Mouse (Mus musculus): ENCODE results near the gene Gm20388. TPM values are rescaled to one million over a fixed set of nuclear protein-coding genes. Genes with fewer than 3 reads are reported as not detected.

The Gm20388 gene
- polyA plus RNA-seq, 2 experiments, result 8.5 TPM; not detected in 1

GRCm38 (mm10) chr8:122273152-122273551 is 2362.5 kb downstream of the Gm20388 start:
- peak; percentile 67 for ATAC-seq (ENCODE audit: insufficient read depth)
- 4% methylated on average over 5 of the region's 5 CpGs for WGBS (ENCODE audit: insufficient replicate concordance)
- DNase-seq (ENCODE audit: low read depth in 3 of 3, low spot score in 3 of 3), result peak; percentile 70 to 76 (median 76)
- Histone ChIP-seq H3K4me2 (ENCODE audit: low read depth) (no peak overlapping the region), H3K4me3 (ENCODE audit: insufficient read depth in 1 of 2, low read depth in 2 of 2, low read length in 2 of 2) (no peak overlapping the region), H3K9me3 (ENCODE audit: control insufficient read depth, low read length) (no peaks in the 10 kb centered on the region), H3K9ac (replicated peaks) (no peak overlapping the region), H3K27ac (no peak overlapping the region), H3K36me3 (replicated peaks; ENCODE audit: control insufficient read depth, insufficient read depth, low read depth) (no peaks in the 10 kb centered on the region), H3K4me1 (replicated peaks; ENCODE audit: control insufficient read depth in 2 of 2, insufficient read depth in 2 of 2, low read length in 1 of 2) (peaks cover 46 to 54% of the 10 kb centered on the region in 2 experiments), H3K27me3 (ENCODE audit: control insufficient read depth, insufficient read depth, low read length) (no peaks in the 10 kb centered on the region)
- TF ChIP-seq EP300 (IDR thresholded peaks at IDR 0.05; ENCODE audit: low read depth) (0 out of 2 replicates have a peak, but pooled peaks have one; percentile 14), CTCF (IDR thresholded peaks at IDR 0.05; ENCODE audit: low read depth) (peak; percentile 100)

DNA sequence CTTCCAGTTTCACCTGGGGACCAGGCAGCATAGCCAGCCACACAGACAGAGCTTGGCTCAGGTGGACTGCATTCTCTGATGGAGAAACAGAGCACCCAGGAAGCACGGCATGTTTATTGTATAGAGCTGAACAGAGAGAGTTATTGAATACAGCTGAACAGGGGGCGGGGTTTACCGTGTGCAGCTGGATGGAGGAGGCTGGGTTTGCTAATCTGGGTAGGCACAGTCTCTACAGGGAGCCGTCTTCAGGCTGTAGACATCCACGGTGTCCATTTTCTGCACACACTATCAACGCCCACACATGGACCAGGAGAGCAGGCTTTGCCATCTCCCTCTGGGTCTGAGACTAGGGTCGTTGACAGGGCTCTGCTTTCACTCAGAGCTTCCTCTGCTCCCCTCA is 2363.2 kb downstream of the Gm20388 start:
- Histone ChIP-seq H3K4me1 (replicated peaks; ENCODE audit: control insufficient read depth in 2 of 2, insufficient read depth in 2 of 2, low read length in 1 of 2) (peaks cover 46 to 54% of the 10 kb centered on the region in 2 experiments), H3K27ac (peak overlapping the region; percentile 47), H3K4me3 (ENCODE audit: insufficient read depth in 1 of 2, low read depth in 2 of 2, low read length in 2 of 2) (no peak overlapping the region), H3K4me2 (ENCODE audit: low read depth) (no peak overlapping the region), H3K9me3 (ENCODE audit: control insufficient read depth, low read length) (no peaks in the 10 kb centered on the region), H3K36me3 (replicated peaks; ENCODE audit: control insufficient read depth, insufficient read depth, low read depth) (no peaks in the 10 kb centered on the region), H3K9ac (replicated peaks) (peak overlapping the region; percentile 1; the same call in 1 of the 2 replicates), H3K27me3 (ENCODE audit: control insufficient read depth, insufficient read depth, low read length) (no peaks in the 10 kb centered on the region)
- ATAC-seq (ENCODE audit: insufficient read depth) (peak; percentile 65), DNase-seq (ENCODE audit: low read depth in 3 of 3, low spot score in 3 of 3) (peak in 2 of 3 experiments; percentile 44 to 66)
- 24% methylated on average over 7 of the region's 7 CpGs for WGBS (ENCODE audit: insufficient replicate concordance)
- TF ChIP-seq EP300 (IDR thresholded peaks at IDR 0.05; ENCODE audit: low read depth) (peak; percentile 41), CTCF (IDR thresholded peaks at IDR 0.05; ENCODE audit: low read depth) (no peak)

- Histone ChIP-seq H3K4me1 (replicated peaks; ENCODE audit: control insufficient read depth in 2 of 2, insufficient read depth in 2 of 2, low read length in 1 of 2) (peaks cover 46 to 49% of the 10 kb centered on the region in 2 experiments), H3K27ac (no peak overlapping the region), H3K4me3 (ENCODE audit: insufficient read depth in 1 of 2, low read depth in 2 of 2, low read length in 2 of 2) (no peak overlapping the region), H3K9me3 (ENCODE audit: control insufficient read depth, low read length) (no peaks in the 10 kb centered on the region), H3K36me3 (replicated peaks; ENCODE audit: control insufficient read depth, insufficient read depth, low read depth) (no peaks in the 10 kb centered on the region), H3K9ac (replicated peaks) (no peak overlapping the region), H3K4me2 (ENCODE audit: low read depth) (no peak overlapping the region), H3K27me3 (ENCODE audit: control insufficient read depth, insufficient read depth, low read length) (no peaks in the 10 kb centered on the region)
- DNase-seq (ENCODE audit: low read depth in 3 of 3, low spot score in 3 of 3) (no peak), ATAC-seq (ENCODE audit: insufficient read depth) (no peak)
- WGBS (ENCODE audit: insufficient replicate concordance), result 51% methylated on average over 11 of the region's 11 CpGs
- no peak for TF ChIP-seq CTCF (IDR thresholded peaks at IDR 0.05; ENCODE audit: low read depth)
- TF ChIP-seq EP300 (IDR thresholded peaks at IDR 0.05; ENCODE audit: low read depth), result no peak
Observed at GRCm38 (mm10) chr8:122274651-122275391, 2364.2 kb downstream of the Gm20388 start.

DNA sequence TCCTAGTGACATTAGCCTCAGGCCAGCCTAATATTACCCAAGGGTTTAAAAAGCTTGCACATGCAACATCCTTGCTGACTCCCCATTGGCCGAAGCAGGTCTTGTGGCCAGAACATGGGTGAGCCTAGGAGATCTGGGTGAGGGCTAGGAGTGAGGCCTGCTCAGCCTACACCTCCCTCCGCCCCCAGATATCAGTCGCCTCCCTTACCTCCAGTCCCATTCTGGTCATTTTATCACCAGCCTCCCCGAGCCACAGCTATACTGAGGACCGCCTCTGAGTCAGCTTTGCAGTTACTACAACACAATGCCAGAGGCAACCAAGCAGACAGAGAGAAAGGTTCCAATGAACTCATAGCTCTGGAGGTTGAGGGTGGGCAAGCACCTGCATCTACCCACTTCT is 2365.7 kb downstream of the Gm20388 start:
- H3K4me2 ChIP-seq (ENCODE audit: low read depth), result no peak overlapping the region
- H3K36me3 ChIP-seq (replicated peaks; ENCODE audit: control insufficient read depth, insufficient read depth, low read depth), result no peaks in the 10 kb centered on the region
- TF ChIP-seq EP300 (IDR thresholded peaks at IDR 0.05; ENCODE audit: low read depth) (no peak), CTCF (IDR thresholded peaks at IDR 0.05; ENCODE audit: low read depth) (no peak)
- H3K4me3 ChIP-seq (ENCODE audit: insufficient read depth in 1 of 2, low read depth in 2 of 2, low read length in 2 of 2), result no peak overlapping the region
- H3K4me1 ChIP-seq (replicated peaks; ENCODE audit: control insufficient read depth in 2 of 2, insufficient read depth in 2 of 2, low read length in 1 of 2), result peaks cover 55 to 58% of the 10 kb centered on the region in 2 experiments
- DNase-seq (ENCODE audit: low read depth in 3 of 3, low spot score in 3 of 3) (no peak), ATAC-seq (ENCODE audit: insufficient read depth) (peak; percentile 29)
- H3K9ac ChIP-seq (replicated peaks), result peak overlapping the region; percentile 40
- WGBS (ENCODE audit: insufficient replicate concordance), result 41% methylated on average over 5 of the region's 5 CpGs
- H3K27ac ChIP-seq, result peak overlapping the region; percentile 39
- no peaks in the 10 kb centered on the region for H3K27me3 ChIP-seq (ENCODE audit: control insufficient read depth, insufficient read depth, low read length)
- H3K9me3 ChIP-seq (ENCODE audit: control insufficient read depth, low read length), result no peaks in the 10 kb centered on the region

DNA sequence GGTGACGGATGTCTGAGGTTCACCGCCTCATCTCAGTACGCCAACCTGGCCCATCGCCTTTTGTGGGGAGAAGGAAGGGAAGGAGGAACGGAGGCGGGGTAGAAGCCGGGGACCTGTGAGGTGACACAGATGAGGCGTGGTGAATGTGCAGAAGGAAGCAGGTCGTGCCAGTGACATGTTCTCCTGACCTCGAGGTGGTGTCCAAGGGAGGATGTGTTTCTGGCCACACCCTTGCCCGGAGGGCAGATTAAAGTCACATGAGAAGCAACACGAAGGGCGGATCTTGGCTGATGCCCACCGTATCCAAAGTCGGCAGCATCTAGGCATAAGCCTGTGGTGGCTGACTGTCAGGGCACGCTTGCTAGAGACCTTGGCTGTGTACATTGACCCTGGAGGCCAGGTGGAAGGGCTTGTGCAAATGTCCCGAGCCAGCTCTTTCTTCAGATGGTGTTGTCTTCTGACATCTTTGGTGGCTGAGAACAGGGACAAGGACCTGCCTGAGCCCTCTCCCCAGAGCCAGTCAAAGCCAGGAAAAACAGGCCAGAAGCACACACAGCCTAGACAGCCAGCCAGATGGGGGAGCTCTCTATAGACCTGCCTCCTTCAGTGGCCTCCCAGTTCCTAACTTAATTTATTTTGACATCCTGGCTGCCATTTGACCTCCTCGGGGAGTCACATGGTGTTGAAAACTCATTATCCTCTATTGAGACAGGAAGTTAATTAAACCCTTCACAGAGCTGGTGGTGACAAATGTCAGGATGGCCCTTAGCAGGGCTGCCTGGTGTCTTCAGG is 2366.8 kb downstream of the Gm20388 start:
- no peak overlapping the region for H3K4me3 ChIP-seq (ENCODE audit: insufficient read depth in 1 of 2, low read depth in 2 of 2, low read length in 2 of 2)
- 0 out of 2 replicates have a peak overlapping the region, but pooled peaks have one; percentile 2 for H3K4me2 ChIP-seq (ENCODE audit: low read depth)
- no peaks in the 10 kb centered on the region for H3K9me3 ChIP-seq (ENCODE audit: control insufficient read depth, low read length)
- WGBS (ENCODE audit: insufficient replicate concordance), result 64% methylated on average over 18 of the region's 18 CpGs
- ATAC-seq (ENCODE audit: insufficient read depth), result no peak
- TF ChIP-seq EP300 (IDR thresholded peaks at IDR 0.05; ENCODE audit: low read depth) (no peak), CTCF (IDR thresholded peaks at IDR 0.05; ENCODE audit: low read depth) (peak; percentile 50)
- no peak for DNase-seq (ENCODE audit: low read depth in 3 of 3, low spot score in 3 of 3)
- H3K4me1 ChIP-seq (replicated peaks; ENCODE audit: control insufficient read depth in 2 of 2, insufficient read depth in 2 of 2, low read length in 1 of 2), result peaks cover 55 to 58% of the 10 kb centered on the region in 2 experiments
- H3K27ac ChIP-seq, result no peak overlapping the region
- H3K36me3 ChIP-seq (replicated peaks; ENCODE audit: control insufficient read depth, insufficient read depth, low read depth), result no peaks in the 10 kb centered on the region
- H3K27me3 ChIP-seq (ENCODE audit: control insufficient read depth, insufficient read depth, low read length), result no peaks in the 10 kb centered on the region
- H3K9ac ChIP-seq (replicated peaks), result no peak overlapping the region

Data from liver, embryonic 14.5 days (tissue).